ENCODE assay signal across 21 mouse cellular contexts in the genomic region with DNA sequence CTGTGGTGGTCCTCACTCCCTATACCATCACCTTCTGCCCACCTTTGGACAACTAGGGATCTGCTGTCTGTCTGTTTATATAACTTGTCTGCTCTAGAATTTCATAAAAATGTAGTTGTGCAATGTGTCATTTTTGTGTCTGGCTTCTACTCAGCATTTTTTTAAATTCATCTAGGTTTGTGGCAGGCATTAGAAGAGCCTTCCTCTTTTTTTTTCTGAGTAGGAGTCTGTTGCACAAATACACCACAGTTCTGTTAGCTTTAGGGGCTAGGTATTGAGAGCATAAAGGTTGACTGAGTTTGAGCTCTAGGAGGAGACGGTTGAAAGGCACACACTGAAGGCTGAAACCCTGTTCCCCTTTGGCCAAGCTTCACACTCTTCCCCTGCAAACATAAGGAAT. TPM values are rescaled to one million over a fixed set of nuclear protein-coding genes. Genes with fewer than 3 reads are reported as not detected.
DNase-seq lines count a peak whose midpoint lies in the region; ATAC-seq and TF ChIP-seq lines count a peak whose summit lies in the region.
"Had no signal": no experiment of that assay in that cellular context is flagged by ENCODE, and none has a peak within 500 bp of the region (broad histone marks: within the 10 kb centered on the region; RNA-seq: fewer than 3 reads in every experiment).

No protein-coding gene starts in this region.

- no peaks in the 10 kb centered on the region for H3K79me2 ChIP-seq in liver, adult 2 months (ENCODE audit: control insufficient read depth, insufficient read depth, low read length)

- peaks cover 23% of the 10 kb centered on the region for H3K4me1 ChIP-seq in liver, adult 2 months (ENCODE audit: control insufficient read depth, insufficient read depth, low read length)
- H3K4me1 ChIP-seq in liver, embryonic 11.5 days (replicated peaks; ENCODE audit: control insufficient read depth, insufficient read depth, low read length) = 0 out of 2 replicates have a peak, but pooled peaks cover 3% of the 10 kb centered on the region
- H3K4me1 ChIP-seq: embryonic facial prominence, embryonic 12.5 days; forebrain, embryonic 15.5 days; hindbrain, embryonic 10.5 days had no signal

- peak; percentile 75 for DNase-seq in liver, adult 2 months (ENCODE audit: extremely low read depth, low read depth, low spot score)
- no peak for DNase-seq in liver, embryonic 11.5 days (ENCODE audit: low spot score)
- peak; percentile 13 for DNase-seq in lung, postnatal 36 days
- no peak for DNase-seq in lung, postnatal 4 days
- DNase-seq in layer of hippocampus, adult 2 months (ENCODE audit: low spot score in 2 of 2) = no peak
- DNase-seq in ovary, postnatal 36 days (ENCODE audit: low spot score) = no peak
- DNase-seq: adrenal gland, adult 8-10 months; adrenal gland, postnatal 36 days; cerebellum, adult 18-20 months; cerebellum, adult 9-11 months; cerebellum, postnatal 36 days; gastrocnemius, postnatal 14 days; heart, postnatal 14 days had no signal

- H3K9ac ChIP-seq in liver, adult 2 months (ENCODE audit: low read depth, low read length) = peak overlapping the region; percentile 60
- H3K9ac ChIP-seq in liver, embryonic 11.5 days (ENCODE audit: low read depth, low read length) = no peak overlapping the region
- H3K9ac ChIP-seq: embryonic facial prominence, embryonic 12.5 days; forebrain, embryonic 15.5 days; heart, embryonic 12.5 days; hindbrain, embryonic 14.5 days had no signal

- H3K4me2 ChIP-seq in liver, embryonic 11.5 days = no peak overlapping the region
- H3K4me2 ChIP-seq: embryonic facial prominence, embryonic 12.5 days; forebrain, embryonic 15.5 days; heart, embryonic 12.5 days; hindbrain, embryonic 14.5 days had no signal

- TF ChIP-seq CTCF in liver, adult 2 months (IDR thresholded peaks at IDR 0.05; ENCODE audit: low read depth, low read length) = no peak
- no peak for TF ChIP-seq CTCF in layer of hippocampus, adult 2 months (conservative IDR thresholded peaks at IDR 0.05)

- H3K27ac ChIP-seq in liver, adult 2 months (replicated peaks; ENCODE audit: insufficient read depth, low read depth, low read length) = peak overlapping the region; percentile 95
- no peak overlapping the region for H3K27ac ChIP-seq in liver, embryonic 11.5 days (ENCODE audit: low read depth, low read length)
- H3K27ac ChIP-seq in layer of hippocampus, adult 2 months = no peak overlapping the region
- H3K27ac ChIP-seq: embryonic facial prominence, embryonic 12.5 days; forebrain, embryonic 15.5 days; hindbrain, embryonic 10.5 days; hindbrain, embryonic 14.5 days had no signal

- TF ChIP-seq POLR2A in liver, adult 2 months (IDR thresholded peaks at IDR 0.05; ENCODE audit: extremely low read depth, insufficient read depth, low read length) = no peak

- no peaks in the 10 kb centered on the region for H3K9me3 ChIP-seq in liver, embryonic 11.5 days (ENCODE audit: control insufficient read depth, low read length)
- H3K9me3 ChIP-seq: embryonic facial prominence, embryonic 12.5 days; forebrain, embryonic 15.5 days; heart, embryonic 12.5 days; hindbrain, embryonic 10.5 days had no signal

- no peaks in the 10 kb centered on the region for H3K36me3 ChIP-seq in liver, adult 2 months (ENCODE audit: control insufficient read depth, insufficient read depth, low read length)
- H3K36me3 ChIP-seq in liver, embryonic 11.5 days (ENCODE audit: control insufficient read depth, insufficient read depth, low read length) = no peaks in the 10 kb centered on the region
- H3K36me3 ChIP-seq: embryonic facial prominence, embryonic 12.5 days; forebrain, embryonic 15.5 days; heart, embryonic 12.5 days; hindbrain, embryonic 10.5 days had no signal

- H3K27me3 ChIP-seq in liver, adult 2 months (ENCODE audit: control insufficient read depth, insufficient read depth, low read length) = no peaks in the 10 kb centered on the region
- H3K27me3 ChIP-seq in liver, embryonic 11.5 days (replicated peaks; ENCODE audit: control insufficient read depth, insufficient read depth, low read length) = no peaks in the 10 kb centered on the region
- H3K27me3 ChIP-seq: embryonic facial prominence, embryonic 12.5 days; forebrain, embryonic 15.5 days had no signal

- no peak overlapping the region for H3K4me3 ChIP-seq in liver, adult 2 months (ENCODE audit: insufficient read depth, low read depth, low read length)
- no peak overlapping the region for H3K4me3 ChIP-seq in liver, embryonic 11.5 days (ENCODE audit: low read depth, low read length)
- H3K4me3 ChIP-seq in layer of hippocampus, adult 2 months = no peak overlapping the region
- H3K4me3 ChIP-seq: embryonic facial prominence, embryonic 12.5 days; forebrain, embryonic 15.5 days; heart, embryonic 12.5 days; hindbrain, embryonic 10.5 days had no signal

- WGBS in liver, adult 2 months = 9% methylated on average over 1 of the region's 1 CpGs
- WGBS in liver, embryonic 11.5 days = 65% methylated on average over 1 of the region's 1 CpGs

- ATAC-seq in liver, embryonic 11.5 days (replicated peaks; ENCODE audit: low FRiP score) = no peak
- ATAC-seq in common myeloid progenitor, adult 5-6 weeks (replicated peaks; ENCODE audit: low read depth, poor library complexity, severe bottlenecking) = peak; percentile 34
- ATAC-seq in megakaryocyte progenitor cell, adult 5-6 weeks (replicated peaks; ENCODE audit: poor library complexity) = peak; percentile 83
- ATAC-seq: forebrain, embryonic 15.5 days; intestine, embryonic 16.5 days had no signal

RNA-seq across cellular contexts. Expression of a gene that starts 7.6 kb away (rescaled TPM):
- 54.2 and 60.6 TPM in 2 replicates for total RNA-seq in liver, adult 2 months (2014; rRNA removed)
- polyA plus RNA-seq in liver, adult 2 months (2012; rRNA removed) = 98.7 and 142 TPM in 2 replicates
- 6.6 and 7.0 TPM in 2 replicates for polyA plus RNA-seq in liver, embryonic 11.5 days (2014; fragmentation: Nextera tagmentation; extraction: Ambion mirVana)
- total RNA-seq in common myeloid progenitor, adult 5-6 weeks (2017) = 1.9 and 2.8 TPM in 2 replicates
- 3.4 and 4.7 TPM in 2 replicates for total RNA-seq in megakaryocyte progenitor cell, adult 5-6 weeks (2015)
- total RNA-seq in megakaryocyte progenitor cell, adult 5-6 weeks (2017) = 3.3 and 4.2 TPM in 2 replicates
- total RNA-seq in layer of hippocampus, adult 2 months (2021) = 100 to 1,000 TPM; 109 to 111 TPM

RNA-seq across cellular contexts. Expression of a gene that starts 16.1 kb away (rescaled TPM):
- 9.3 and 11.9 TPM in 2 replicates for total RNA-seq in liver, adult 2 months (2014; rRNA removed)
- polyA plus RNA-seq in liver, adult 2 months (2012; rRNA removed) = 19.5 and 24.0 TPM in 2 replicates
- polyA plus RNA-seq in liver, embryonic 11.5 days (2014; fragmentation: Nextera tagmentation; extraction: Ambion mirVana) = 51.7 and 51.9 TPM in 2 replicates
- 36.7 and 37.8 TPM in 2 replicates for total RNA-seq in common myeloid progenitor, adult 5-6 weeks (2017)
- total RNA-seq in megakaryocyte progenitor cell, adult 5-6 weeks (2015) = 71.3 and 79.7 TPM in 2 replicates
- total RNA-seq in megakaryocyte progenitor cell, adult 5-6 weeks (2017) = 42.7 and 43.5 TPM in 2 replicates
- 10 to 100 TPM; 26.3 to 26.6 TPM for total RNA-seq in layer of hippocampus, adult 2 months (2021)

Comparison
In these comparisons a context has a peak if more than half of its experiments do, and no peak if none do; other contexts are left out.
1. DNase-seq: peak in liver, adult 2 months (single experiment) and lung, postnatal 36 days (single experiment); none in liver, embryonic 11.5 days (single experiment), lung, postnatal 4 days (0 of 2), layer of hippocampus, adult 2 months (0 of 2) and ovary, postnatal 36 days (single experiment).